Mouse (Mus musculus) lung, postnatal 0 days (tissue): ENCODE data around the gene Timm22.

ENCODE experiments used
- CTCF ChIP-seq: IDR thresholded peaks from 2 replicates; pipeline ENCODE4 v1.5.1; 2016; ENCODE audit warnings: antibody characterized with exemption, mild to moderate bottlenecking
- EP300 ChIP-seq: IDR thresholded peaks from 2 replicates; pipeline ENCODE4 v1.6.1; 2016; ENCODE audit warnings: antibody characterized with exemption, mild to moderate bottlenecking, control low read depth

DNA sequence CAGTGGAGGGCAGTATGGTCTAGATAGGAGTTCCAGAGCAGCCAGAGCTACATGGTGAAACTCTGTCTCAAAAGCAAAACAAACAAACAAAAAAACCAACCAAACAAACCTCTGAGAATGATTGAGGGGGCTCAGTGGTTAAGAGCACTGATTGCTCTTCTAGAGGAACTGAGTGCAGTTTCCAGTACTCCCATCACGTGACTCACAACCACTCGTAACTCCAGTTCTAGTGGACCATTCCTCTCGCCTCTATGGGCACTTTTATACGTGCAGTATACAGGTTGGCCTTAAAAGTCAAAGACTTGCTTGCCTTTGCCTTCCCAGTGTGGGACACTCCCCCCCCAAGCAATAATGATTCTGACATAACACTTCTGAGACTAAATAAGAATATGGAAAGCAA is 1.6 kb upstream of the Timm22 start:
- TF ChIP-seq CTCF (no peak), EP300 (no peak)
